Mouse (Mus musculus) heart, postnatal 0 days (tissue): ENCODE data around the gene Lyrm4. TPM values are rescaled to one million over a fixed set of nuclear protein-coding genes. Genes with fewer than 3 reads are reported as not detected.

Source experiments
- ATAC-seq: fragments of 200-750 bp; cut with Nextera tagmentation; 2 replicates; pipeline ENCODE4 v1.8.0; 2017; ENCODE audit warnings: low read depth, moderate number of reproducible peaks, moderate library complexity; ENCODE audit not compliant: insufficient read depth
- DNase-seq: peaks from one replicate; pipeline ENCODE4 v3.0.0-alpha.2; 2016; ENCODE audit warnings: low spot score
- H3K27ac ChIP-seq: fragments of 300-500 bp; sonication (generic); 2 replicates; pipeline ENCODE4 v1.5.1; 2014; ENCODE audit warnings: low read depth, mild to moderate bottlenecking
- H3K27me3 ChIP-seq: fragments of 300-500 bp; sonication (generic); 2 replicates; pipeline ENCODE4 v1.6.1; 2014; ENCODE audit warnings: low read length, mixed read lengths; ENCODE audit not compliant: control insufficient read depth, insufficient read depth
- H3K36me3 ChIP-seq: fragments of 300-500 bp; sonication (generic); replicated peaks from 2 replicates; pipeline ENCODE4 v1.6.1; 2014; ENCODE audit warnings: low read length, mixed read lengths; ENCODE audit not compliant: control insufficient read depth, insufficient read depth
- H3K4me1 ChIP-seq: fragments of 300-500 bp; sonication (generic); 2 replicates; pipeline ENCODE4 v1.6.1; 2014; ENCODE audit warnings: antibody characterized with exemption; ENCODE audit not compliant: control insufficient read depth, insufficient read depth
- H3K4me2 ChIP-seq: fragments of 300-500 bp; sonication (generic); 2 replicates; pipeline ENCODE4 v1.6.1; 2014; ENCODE audit warnings: low read depth, mild to moderate bottlenecking, low read length, moderate library complexity
- H3K4me3 ChIP-seq: fragments of 300-500 bp; sonication (generic); 2 replicates; pipeline ENCODE4 v1.5.1; 2014; ENCODE audit warnings: low read depth, low read length
- H3K9ac ChIP-seq: fragments of 300-500 bp; sonication (generic); replicated peaks from 2 replicates; pipeline ENCODE4 v1.6.1; 2014; ENCODE audit warnings: low read depth, low read length, mixed read lengths
- H3K9me3 ChIP-seq: fragments of 300-500 bp; sonication (generic); replicated peaks from 2 replicates; pipeline ENCODE4 v1.6.1; 2016; ENCODE audit warnings: low read length; ENCODE audit not compliant: control insufficient read depth
- CTCF ChIP-seq: IDR thresholded peaks from 2 replicates; pipeline ENCODE4 v1.5.1; 2016; ENCODE audit warnings: antibody characterized with exemption, control low read depth, low read depth
- EP300 ChIP-seq: IDR thresholded peaks from 2 replicates; pipeline ENCODE4 v1.6.1; 2016; ENCODE audit warnings: antibody characterized with exemption, low read depth
- WGBS: fragments of 180-500 bp; shearing (Covaris S2); extraction: QIAGEN DNeasy Blood & Tissue Kit; methylation state at CpG from one replicate; pipeline ENCODE4 v1.1.7; 2014; 5-methylcytosine and 5-hydroxymethylcytosine counted together
- polyA plus RNA-seq: library from polyadenylated mRNA; unstranded; fragments of >200 nt; fragmentation: Nextera tagmentation; extraction: Ambion mirVana; gene quantifications from 2 replicates; pipeline ENCODE4 v1.2.1, GENCODE M21; 2015
- total RNA-seq: library from RNA; depleted of rRNA; stranded (reverse); fragments of >200 nt; gene quantifications from 2 replicates; pipeline ENCODE4 v1.2.3, GENCODE M21; 2014; ENCODE audit warnings: low replicate concordance

Lyrm4 gene
- total and polyA plus RNA-seq, 2 experiments from 2014 or later = 7.7 to 29.9 TPM

DNA sequence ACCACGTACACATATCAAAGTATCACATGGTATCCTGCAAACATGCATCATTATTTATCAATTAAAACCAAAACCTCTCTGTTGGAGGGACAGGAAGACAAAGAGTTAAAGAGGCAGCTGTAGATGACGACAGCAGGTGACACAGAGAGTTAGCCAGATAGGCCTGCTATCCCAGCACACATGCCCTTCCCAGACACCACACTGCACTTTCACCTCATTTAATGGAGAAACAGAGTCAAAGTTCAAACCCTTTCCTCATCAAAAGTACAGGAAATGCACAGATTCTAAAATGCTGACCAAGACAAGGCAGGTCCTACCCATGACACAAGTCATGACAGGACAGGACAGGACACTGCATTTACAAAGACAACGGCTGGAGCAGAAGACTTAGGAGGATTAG is 101.7 kb downstream of the Lyrm4 start:
- TF ChIP-seq CTCF (no peak), EP300 (no peak)
- Histone ChIP-seq H3K9me3 (no peaks in the 10 kb centered on the region), H3K27ac (no peak overlapping the region), H3K4me1 (peaks cover 15% of the 10 kb centered on the region), H3K4me2 (no peak overlapping the region), H3K9ac (no peak overlapping the region), H3K36me3 (no peaks in the 10 kb centered on the region), H3K4me3 (no peak overlapping the region), H3K27me3 (no peaks in the 10 kb centered on the region)
- DNase-seq (no peak), ATAC-seq (no peak)
- WGBS = 58% methylated on average over 3 of the region's 3 CpGs

DNA sequence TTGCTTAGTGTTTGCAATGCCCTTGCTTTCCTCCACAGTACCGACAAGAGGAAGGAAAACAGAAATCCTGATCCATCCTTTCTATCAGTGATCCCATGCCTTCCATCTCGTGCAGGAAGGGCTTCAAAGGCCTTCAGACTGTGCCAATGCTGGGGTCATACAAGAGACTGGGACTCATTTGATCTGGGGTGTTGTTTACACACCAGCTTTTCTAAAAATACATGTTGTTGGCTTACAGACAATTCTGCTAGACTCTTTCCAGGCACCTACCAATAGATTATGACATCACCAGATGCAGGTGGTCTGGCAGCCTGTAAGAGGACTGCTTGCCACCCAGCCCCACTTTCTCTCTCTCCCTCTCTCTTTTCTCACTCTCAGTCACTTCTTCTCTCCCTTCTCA is 107.3 kb downstream of the Lyrm4 start:
- Histone ChIP-seq H3K4me1 (peaks cover 8% of the 10 kb centered on the region), H3K27ac (peak overlapping the region; percentile 65), H3K4me3 (no peak overlapping the region), H3K36me3 (no peaks in the 10 kb centered on the region), H3K27me3 (no peaks in the 10 kb centered on the region), H3K9me3 (no peaks in the 10 kb centered on the region), H3K9ac (no peak overlapping the region), H3K4me2 (no peak overlapping the region)
- peak; percentile 78 for DNase-seq
- 11% methylated on average over 2 of the region's 2 CpGs for WGBS
- ATAC-seq = peak; percentile 93
- no peak for TF ChIP-seq CTCF
- TF ChIP-seq EP300 = no peak

DNA sequence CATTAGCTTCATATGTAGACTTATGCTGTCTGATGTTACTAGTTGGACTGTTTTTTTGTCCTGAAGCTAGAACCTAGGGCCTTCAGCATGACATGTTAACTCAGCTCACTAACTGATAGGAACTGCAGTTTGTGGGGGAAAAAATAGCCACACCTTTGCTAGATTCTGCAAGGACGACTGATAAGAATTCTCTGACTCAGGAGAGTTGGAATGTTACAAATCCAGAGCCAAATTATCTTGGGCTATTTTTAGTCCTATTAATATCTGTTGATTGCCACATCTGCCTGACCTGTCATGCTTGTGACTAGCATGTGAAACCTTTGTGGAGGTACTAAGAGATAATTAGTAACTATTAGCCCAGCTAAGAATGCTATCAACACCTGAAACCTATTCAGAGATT is 116.5 kb downstream of the Lyrm4 start:
- Histone ChIP-seq H3K27me3 (no peaks in the 10 kb centered on the region), H3K36me3 (no peaks in the 10 kb centered on the region), H3K4me1 (peaks cover 30% of the 10 kb centered on the region), H3K4me2 (no peak overlapping the region), H3K4me3 (no peak overlapping the region), H3K27ac (no peak overlapping the region), H3K9ac (no peak overlapping the region), H3K9me3 (no peaks in the 10 kb centered on the region)
- TF ChIP-seq EP300 (no peak), CTCF (no peak)
- ATAC-seq (no peak), DNase-seq (no peak)
- 16% methylated on average over 1 of the region's 1 CpGs for WGBS

DNA sequence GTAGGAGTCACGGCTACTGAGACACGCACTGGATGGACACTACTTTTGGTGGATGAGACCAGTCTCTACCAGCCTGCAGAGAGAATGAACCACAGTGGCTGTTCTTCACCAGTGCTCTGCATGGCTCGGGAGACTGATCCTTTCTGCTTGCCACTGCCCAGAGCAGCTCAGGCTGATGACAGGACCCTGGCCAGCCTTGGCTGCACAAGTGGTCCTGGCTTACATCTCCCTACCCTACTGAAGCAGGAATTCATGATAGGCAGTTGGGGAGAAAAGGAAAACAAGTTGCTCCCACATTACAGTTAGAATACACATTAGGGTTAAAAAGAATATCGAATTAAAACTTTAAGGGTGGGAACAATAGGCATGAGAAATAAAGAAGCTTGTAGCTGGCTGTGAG is 119.7 kb downstream of the Lyrm4 start:
- ATAC-seq (peak; percentile 75), DNase-seq (peak; percentile 69)
- H3K4me2 ChIP-seq = no peak overlapping the region
- no peaks in the 10 kb centered on the region for H3K27me3 ChIP-seq
- no peak overlapping the region for H3K4me3 ChIP-seq
- WGBS = 45% methylated on average over 4 of the region's 4 CpGs
- TF ChIP-seq EP300 (peak; percentile 56), CTCF (no peak)
- H3K9me3 ChIP-seq = no peaks in the 10 kb centered on the region
- peaks cover 45% of the 10 kb centered on the region for H3K4me1 ChIP-seq
- H3K27ac ChIP-seq = peak overlapping the region; percentile 87
- no peaks in the 10 kb centered on the region for H3K36me3 ChIP-seq
- no peak overlapping the region for H3K9ac ChIP-seq

DNA sequence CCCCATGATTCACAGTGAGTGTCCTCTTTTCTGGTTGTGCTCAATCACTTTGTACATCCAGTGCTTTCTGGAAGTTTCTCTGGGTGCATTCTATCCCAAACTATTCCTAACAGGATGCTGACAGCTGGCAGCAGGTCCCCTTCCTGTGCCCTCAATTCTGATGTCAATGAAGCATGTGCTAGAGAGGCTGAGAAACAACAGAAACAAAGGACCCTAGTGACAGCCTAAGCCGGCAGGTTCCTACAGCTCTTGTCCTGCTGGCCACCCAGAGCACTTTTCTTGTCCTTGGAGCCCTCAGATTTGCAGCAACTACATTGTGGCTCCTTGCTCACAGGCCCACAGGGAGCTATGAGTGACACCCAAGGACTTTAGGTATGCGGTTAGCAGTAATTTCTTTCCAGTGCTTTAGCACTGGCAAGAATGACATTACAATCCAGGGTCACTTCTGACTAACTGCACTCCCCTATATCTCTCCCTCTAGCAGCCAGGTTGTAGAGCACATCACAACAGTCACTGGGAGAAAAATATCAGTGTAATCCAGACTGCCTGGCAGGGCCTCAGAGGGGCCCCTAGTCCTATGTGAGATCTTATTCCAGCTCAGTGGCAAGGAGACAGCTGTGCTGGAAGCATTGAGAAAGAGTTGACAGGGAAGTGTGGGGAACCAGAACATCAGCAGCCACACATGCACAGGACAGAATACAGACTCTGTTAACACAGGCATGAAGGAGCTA is 121.5 kb downstream of the Lyrm4 start:
- Histone ChIP-seq H3K36me3 (no peaks in the 10 kb centered on the region), H3K9me3 (no peaks in the 10 kb centered on the region), H3K4me3 (no peak overlapping the region), H3K27ac (peak overlapping the region; percentile 63), H3K4me1 (peaks cover 49% of the 10 kb centered on the region), H3K9ac (no peak overlapping the region), H3K4me2 (no peak overlapping the region), H3K27me3 (no peaks in the 10 kb centered on the region)
- no peak for TF ChIP-seq CTCF
- TF ChIP-seq EP300 = no peak
- ATAC-seq (no peak), DNase-seq (no peak)
- WGBS = 34% methylated on average over 2 of the region's 2 CpGs

DNA sequence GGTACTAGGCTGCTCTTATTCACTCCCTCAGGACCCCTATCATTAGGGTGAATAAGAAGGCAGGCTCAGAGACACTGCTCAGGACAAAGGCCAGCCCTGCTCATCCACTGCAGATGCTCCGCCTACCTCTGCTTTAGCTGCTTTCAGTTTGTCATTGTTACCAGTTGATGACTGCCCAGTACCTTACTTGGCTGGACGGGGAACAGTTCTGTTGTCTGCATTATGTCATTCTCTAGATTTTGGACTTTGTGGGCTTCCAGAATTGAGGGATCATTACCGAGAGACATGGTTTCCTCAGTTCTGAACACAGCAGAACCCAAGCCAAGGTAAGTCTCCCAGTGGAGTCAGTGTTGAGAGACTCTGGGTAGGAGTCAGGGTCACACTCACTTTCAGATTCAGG is 122.1 kb downstream of the Lyrm4 start:
- TF ChIP-seq CTCF = no peak
- TF ChIP-seq EP300 = no peak
- Histone ChIP-seq H3K27ac (peak overlapping the region; percentile 63), H3K4me1 (peaks cover 49% of the 10 kb centered on the region), H3K9ac (no peak overlapping the region), H3K27me3 (no peaks in the 10 kb centered on the region), H3K4me3 (no peak overlapping the region), H3K36me3 (no peaks in the 10 kb centered on the region), H3K4me2 (no peak overlapping the region), H3K9me3 (no peaks in the 10 kb centered on the region)
- whole genome bisulfite sequencing = 78% methylated on average over 3 of the region's 3 CpGs
- DNase-seq (no peak), ATAC-seq (no peak)
